19 mouse cellular contexts compared by ENCODE assay signal in the genomic region with DNA sequence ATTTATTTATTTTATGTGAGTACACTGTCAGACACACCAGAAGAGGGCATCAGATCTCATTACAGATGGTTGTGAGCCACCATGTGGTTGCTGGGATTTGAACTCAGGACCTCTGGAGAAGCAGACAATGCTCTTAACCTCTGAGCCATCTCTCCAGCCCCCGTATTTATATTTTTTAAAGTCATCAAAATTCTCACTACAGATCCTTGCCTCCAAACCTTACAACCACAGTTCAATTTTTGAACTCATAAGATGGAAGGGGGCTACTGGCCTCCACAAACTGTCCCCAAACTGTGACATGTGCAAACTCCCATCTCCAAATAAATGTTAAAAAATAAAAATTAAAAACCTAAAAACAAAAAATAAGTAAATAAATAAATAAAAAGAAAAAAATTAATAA. TPM values are rescaled to one million over a fixed set of nuclear protein-coding genes. Genes with fewer than 3 reads are reported as not detected.
DNase-seq lines count a peak whose midpoint lies in the region; ATAC-seq and TF ChIP-seq lines count a peak whose summit lies in the region.
"Had no signal": no experiment of that assay in that cellular context is flagged by ENCODE, and none has a peak within 500 bp of the region (broad histone marks: within the 10 kb centered on the region; RNA-seq: fewer than 3 reads in every experiment).

No protein-coding gene starts in this region.

- 0 out of 2 replicates have a peak, but pooled peaks cover 4% of the 10 kb centered on the region for H3K9me3 ChIP-seq in liver, embryonic 12.5 days (replicated peaks)
- H3K9me3 ChIP-seq in liver, embryonic 11.5 days (ENCODE audit: control insufficient read depth, low read length) = no peaks in the 10 kb centered on the region
- H3K9me3 ChIP-seq in MEL (replicated peaks; ENCODE audit: insufficient read depth, low read length) = no peaks in the 10 kb centered on the region
- no peaks in the 10 kb centered on the region for H3K9me3 ChIP-seq in liver, embryonic 14.5 days (ENCODE audit: control insufficient read depth, low read length)
- H3K9me3 ChIP-seq in forebrain, embryonic 13.5 days (replicated peaks) = no peaks in the 10 kb centered on the region
- H3K9me3 ChIP-seq: embryonic facial prominence, embryonic 13.5 days; forebrain, embryonic 12.5 days; G1E; hindbrain, embryonic 13.5 days had no signal

- no peak for DNase-seq in liver, embryonic 11.5 days (ENCODE audit: low spot score)
- DNase-seq in MEL (ENCODE audit: low read depth, low spot score) = no peak
- DNase-seq in liver, embryonic 14.5 days (ENCODE audit: low read depth in 3 of 3, low spot score in 3 of 3) = no peak
- no peak for DNase-seq in right cerebral cortex, postnatal 36 days (ENCODE audit: low spot score in 2 of 2)
- DNase-seq: adrenal gland, adult 8-10 months; adrenal gland, postnatal 25 days; cerebellum, adult 8-10 months; gastrocnemius, adult 2 months; gastrocnemius, postnatal 14 days had no signal

- no peak for TF ChIP-seq EP300 in MEL (IDR thresholded peaks at IDR 0.05; ENCODE audit: low read depth in 1 of 2, low read length in 2 of 2)
- TF ChIP-seq EP300 in liver, embryonic 14.5 days (IDR thresholded peaks at IDR 0.05; ENCODE audit: low read depth) = no peak

- TF ChIP-seq CTCF in MEL (IDR thresholded peaks at IDR 0.05 in 2 of 3, conservative IDR thresholded peaks at IDR 0.05 in 1 of 3; ENCODE audit: control insufficient read depth in 1 of 3, insufficient read depth in 1 of 3, low read depth in 2 of 3, low read length in 3 of 3, poor library complexity in 1 of 3, severe bottlenecking in 1 of 3) = no peak
- TF ChIP-seq CTCF in liver, embryonic 14.5 days (IDR thresholded peaks at IDR 0.05; ENCODE audit: low read depth) = no peak

- ATAC-seq in liver, embryonic 12.5 days = no peak
- ATAC-seq in liver, embryonic 11.5 days (replicated peaks; ENCODE audit: low FRiP score) = no peak
- no peak for ATAC-seq in liver, embryonic 14.5 days (ENCODE audit: insufficient read depth)
- no peak for ATAC-seq in forebrain, embryonic 13.5 days

- no peaks in the 10 kb centered on the region for H3K36me3 ChIP-seq in liver, embryonic 12.5 days
- no peaks in the 10 kb centered on the region for H3K36me3 ChIP-seq in liver, embryonic 11.5 days (ENCODE audit: control insufficient read depth, insufficient read depth, low read length)
- peaks cover 0 to 6% of the 10 kb centered on the region in 2 experiments; a peak in 2 of 4 replicates for H3K36me3 ChIP-seq in MEL (ENCODE audit: control insufficient read depth in 1 of 2, insufficient read depth in 2 of 2, low read length in 2 of 2)
- H3K36me3 ChIP-seq in liver, embryonic 14.5 days (replicated peaks; ENCODE audit: control insufficient read depth, insufficient read depth, low read depth) = no peaks in the 10 kb centered on the region
- no peaks in the 10 kb centered on the region for H3K36me3 ChIP-seq in forebrain, embryonic 13.5 days (ENCODE audit: poor library complexity, severe bottlenecking)
- H3K36me3 ChIP-seq: embryonic facial prominence, embryonic 10.5 days; embryonic facial prominence, embryonic 13.5 days; forebrain, embryonic 12.5 days; G1E; hindbrain, embryonic 10.5 days; hindbrain, embryonic 13.5 days had no signal

- no peak overlapping the region for H3K27ac ChIP-seq in liver, embryonic 12.5 days
- H3K27ac ChIP-seq in liver, embryonic 11.5 days (ENCODE audit: low read depth, low read length) = no peak overlapping the region
- H3K27ac ChIP-seq in MEL (ENCODE audit: control insufficient read depth, low read depth, low read length) = no peak overlapping the region
- no peak overlapping the region for H3K27ac ChIP-seq in liver, embryonic 14.5 days
- H3K27ac ChIP-seq in forebrain, embryonic 13.5 days = no peak overlapping the region
- H3K27ac ChIP-seq: hindbrain, embryonic 13.5 days had no signal

- peaks cover 7% of the 10 kb centered on the region; the same call in 1 of the 2 replicates for H3K27me3 ChIP-seq in liver, embryonic 12.5 days (replicated peaks)
- H3K27me3 ChIP-seq in liver, embryonic 11.5 days (replicated peaks; ENCODE audit: control insufficient read depth, insufficient read depth, low read length) = no peaks in the 10 kb centered on the region
- no peaks in the 10 kb centered on the region for H3K27me3 ChIP-seq in MEL (ENCODE audit: control insufficient read depth in 1 of 2, insufficient read depth in 2 of 2, low read length in 2 of 2)
- no peaks in the 10 kb centered on the region; the same call in 1 of the 2 replicates for H3K27me3 ChIP-seq in liver, embryonic 14.5 days (ENCODE audit: control insufficient read depth, insufficient read depth, low read length)
- H3K27me3 ChIP-seq in forebrain, embryonic 13.5 days = no peaks in the 10 kb centered on the region
- H3K27me3 ChIP-seq: embryonic facial prominence, embryonic 13.5 days; forebrain, embryonic 12.5 days; hindbrain, embryonic 13.5 days had no signal

- WGBS in liver, embryonic 12.5 days (ENCODE audit: insufficient replicate concordance) = 67% methylated on average over 1 of the region's 1 CpGs
- WGBS in liver, embryonic 11.5 days = 93% methylated on average over 1 of the region's 1 CpGs
- WGBS in liver, embryonic 14.5 days (ENCODE audit: insufficient replicate concordance) = 71% methylated on average over 1 of the region's 1 CpGs
- WGBS in forebrain, embryonic 13.5 days = 85% methylated on average over 1 of the region's 1 CpGs

- H3K79me2 ChIP-seq in MEL (ENCODE audit: control insufficient read depth, insufficient read depth, low read length, poor library complexity) = 0 out of 2 replicates have a peak, but pooled peaks cover 6% of the 10 kb centered on the region

- TF ChIP-seq POLR2A in MEL (IDR thresholded peaks at IDR 0.05; ENCODE audit: control insufficient read depth in 1 of 2, insufficient read depth in 1 of 2, low read depth in 1 of 2, low read length in 2 of 2, poor library complexity in 1 of 2) = no peak

- peak overlapping the region; percentile 76; the same call in 1 of the 2 replicates for H3K4me2 ChIP-seq in liver, embryonic 12.5 days
- no peak overlapping the region; the same call in 1 of the 2 replicates for H3K4me2 ChIP-seq in liver, embryonic 11.5 days
- peak overlapping the region; percentile 83 for H3K4me2 ChIP-seq in liver, embryonic 14.5 days (ENCODE audit: low read depth)
- H3K4me2 ChIP-seq in forebrain, embryonic 13.5 days = no peak overlapping the region

- no peak overlapping the region for H3K9ac ChIP-seq in liver, embryonic 12.5 days
- H3K9ac ChIP-seq in liver, embryonic 11.5 days (ENCODE audit: low read depth, low read length) = no peak overlapping the region
- H3K9ac ChIP-seq in MEL (ENCODE audit: control insufficient read depth, low read depth, low read length, poor library complexity, severe bottlenecking) = no peak overlapping the region
- H3K9ac ChIP-seq in liver, embryonic 14.5 days (replicated peaks) = no peak overlapping the region
- H3K9ac ChIP-seq in forebrain, embryonic 13.5 days = no peak overlapping the region

- no peak overlapping the region for H3K4me3 ChIP-seq in liver, embryonic 12.5 days
- H3K4me3 ChIP-seq in liver, embryonic 11.5 days (ENCODE audit: low read depth, low read length) = no peak overlapping the region
- H3K4me3 ChIP-seq in MEL (ENCODE audit: control insufficient read depth in 1 of 2, insufficient read depth in 1 of 2, low read depth in 2 of 2, low read length in 2 of 2) = peak overlapping the region in 1 of 2 experiments; percentile 47; a peak in 2 of 4 replicates
- H3K4me3 ChIP-seq in liver, embryonic 14.5 days (ENCODE audit: insufficient read depth in 1 of 2, low read depth in 2 of 2, low read length in 2 of 2) = no peak overlapping the region
- no peak overlapping the region for H3K4me3 ChIP-seq in forebrain, embryonic 13.5 days

- H3K4me1 ChIP-seq in liver, embryonic 12.5 days = peaks cover 16% of the 10 kb centered on the region; the same call in 1 of the 2 replicates
- no peaks in the 10 kb centered on the region for H3K4me1 ChIP-seq in liver, embryonic 11.5 days (replicated peaks; ENCODE audit: control insufficient read depth, insufficient read depth, low read length)
- H3K4me1 ChIP-seq in MEL (ENCODE audit: control insufficient read depth in 1 of 2, insufficient read depth in 2 of 2, low read length in 2 of 2) = peaks cover 0 to 11% of the 10 kb centered on the region in 2 experiments; a peak in 2 of 4 replicates
- H3K4me1 ChIP-seq in liver, embryonic 14.5 days (replicated peaks; ENCODE audit: control insufficient read depth in 2 of 2, insufficient read depth in 2 of 2, low read length in 1 of 2) = peaks cover 0 to 8% of the 10 kb centered on the region in 2 experiments; a peak in 1 of 4 replicates
- peaks cover 11% of the 10 kb centered on the region; the same call in 1 of the 2 replicates for H3K4me1 ChIP-seq in forebrain, embryonic 13.5 days

- TF ChIP-seq RAD21 in MEL (IDR thresholded peaks at IDR 0.05; ENCODE audit: low read depth, low read length) = no peak

RNA-seq across cellular contexts. Expression of gene Idnk, which starts 9.7 kb away (rescaled TPM):
- 24.6 and 25.8 TPM in 2 replicates for polyA plus RNA-seq in liver, embryonic 12.5 days (2016; fragmentation: Nextera tagmentation; extraction: Ambion mirVana)
- 37.9 and 38.0 TPM in 2 replicates for polyA plus RNA-seq in liver, embryonic 11.5 days (2014; fragmentation: Nextera tagmentation; extraction: Ambion mirVana)
- 26.0 and 29.5 TPM in 2 replicates for total RNA-seq in MEL (2012; rRNA removed)
- polyA plus RNA-seq in MEL (2012; ENCODE audit: insufficient read depth in 1 of 2, insufficient read length in 2 of 2, low read depth in 1 of 2, low replicate concordance in 2 of 2, missing spikeins in 1 of 2) = 10 to 100 TPM in 1 of 2 experiments, not detected in 1; 50.3 TPM
- polyA plus RNA-seq in liver, embryonic 14.5 days (2012; rRNA removed) = 5.8 and 6.9 TPM in 2 replicates
- 17.7 and 18.3 TPM in 2 replicates for polyA plus RNA-seq in liver, embryonic 14.5 days (2014; fragmentation: Nextera tagmentation; extraction: Ambion mirVana)
- polyA plus RNA-seq in forebrain, embryonic 13.5 days (2015; fragmentation: Nextera tagmentation; extraction: Ambion mirVana) = 66.5 and 73.2 TPM in 2 replicates

RNA-seq across cellular contexts. Expression of gene Hnrnpa0, which starts 19.4 kb away (rescaled TPM):
- 12.6 and 13.7 TPM in 2 replicates for polyA plus RNA-seq in liver, embryonic 12.5 days (2016; fragmentation: Nextera tagmentation; extraction: Ambion mirVana)
- 18.7 and 22.8 TPM in 2 replicates for polyA plus RNA-seq in liver, embryonic 11.5 days (2014; fragmentation: Nextera tagmentation; extraction: Ambion mirVana)
- 163 and 165 TPM in 2 replicates for total RNA-seq in MEL (2012; rRNA removed)
- polyA plus RNA-seq in MEL (2012; ENCODE audit: insufficient read depth in 1 of 2, insufficient read length in 2 of 2, low read depth in 1 of 2, low replicate concordance in 2 of 2, missing spikeins in 1 of 2) = 100 to 1,000 TPM; 209 to 381 TPM
- 44.1 and 62.9 TPM in 2 replicates for polyA plus RNA-seq in liver, embryonic 14.5 days (2012; rRNA removed)
- polyA plus RNA-seq in liver, embryonic 14.5 days (2014; fragmentation: Nextera tagmentation; extraction: Ambion mirVana) = 9.7 and 10.5 TPM in 2 replicates
- 73.6 and 81.0 TPM in 2 replicates for polyA plus RNA-seq in forebrain, embryonic 13.5 days (2015; fragmentation: Nextera tagmentation; extraction: Ambion mirVana)

RNA-seq across cellular contexts. Expression of gene Klhl3, which starts 34.4 kb away (rescaled TPM):
- 1.3 and 1.5 TPM in 2 replicates for polyA plus RNA-seq in liver, embryonic 12.5 days (2016; fragmentation: Nextera tagmentation; extraction: Ambion mirVana)
- polyA plus RNA-seq in liver, embryonic 11.5 days (2014; fragmentation: Nextera tagmentation; extraction: Ambion mirVana) = 1.9 and 2.7 TPM in 2 replicates
- total RNA-seq in MEL (2012; rRNA removed) = not detected in 2 replicates
- under 1 TPM in 1 of 2 experiments, not detected in 1; 0.01 TPM for polyA plus RNA-seq in MEL (2012; ENCODE audit: insufficient read depth in 1 of 2, insufficient read length in 2 of 2, low read depth in 1 of 2, low replicate concordance in 2 of 2, missing spikeins in 1 of 2)
- polyA plus RNA-seq in liver, embryonic 14.5 days (2012; rRNA removed) = 0.42 and 0.44 TPM in 2 replicates
- 0.51 and 0.63 TPM in 2 replicates for polyA plus RNA-seq in liver, embryonic 14.5 days (2014; fragmentation: Nextera tagmentation; extraction: Ambion mirVana)
- 5.6 and 6.7 TPM in 2 replicates for polyA plus RNA-seq in forebrain, embryonic 13.5 days (2015; fragmentation: Nextera tagmentation; extraction: Ambion mirVana)
- total RNA-seq: CH12.LX had no signal
- polyA plus RNA-seq: erythroblast, embryonic 14.5 days; G1E had no signal

Comparison
In these comparisons a context has a peak if more than half of its experiments do, and no peak if none do; other contexts are left out.
1. H3K4me2 ChIP-seq: peak in liver, embryonic 12.5 days (single experiment) and liver, embryonic 14.5 days (single experiment); none in liver, embryonic 11.5 days (single experiment) and forebrain, embryonic 13.5 days (single experiment).